Mouse (Mus musculus): ENCODE data around the gene Slc38a5.

Gene Slc38a5

DNA sequence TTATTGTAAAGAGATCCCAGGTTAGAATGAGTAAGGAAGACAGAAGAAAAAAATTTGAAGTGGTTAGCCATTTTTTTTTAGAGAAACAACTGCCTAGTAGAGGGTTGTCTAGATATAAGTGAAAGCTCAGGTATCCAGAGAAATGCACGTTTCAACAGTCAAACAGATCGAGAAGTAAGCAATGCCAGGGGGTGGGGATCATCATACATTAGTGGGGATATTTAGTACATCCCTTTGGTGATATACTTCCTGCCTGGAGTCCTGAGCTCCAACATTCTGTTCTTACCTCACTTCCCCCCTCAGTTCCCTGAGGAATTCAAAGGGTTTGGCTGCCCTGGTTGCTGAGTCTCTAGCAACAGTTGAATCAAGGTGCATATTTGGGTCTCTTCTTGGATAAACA, 56.2 kb downstream of the Slc38a5 start, which contains the start of gene Ssxb10:
Gene Ssxb10, plus strand, starts transcription at position 301 of the 400 bp plus-strand sequence.
- DNase-seq: no peak
